Mouse (Mus musculus) layer of hippocampus, adult 9-11 months (tissue): Measurements from ENCODE around the gene Mafb.

Experiments
- DNase-seq: peaks from one replicate; pipeline ENCODE4 v3.0.0; 2022

Gene Mafb

DNA sequence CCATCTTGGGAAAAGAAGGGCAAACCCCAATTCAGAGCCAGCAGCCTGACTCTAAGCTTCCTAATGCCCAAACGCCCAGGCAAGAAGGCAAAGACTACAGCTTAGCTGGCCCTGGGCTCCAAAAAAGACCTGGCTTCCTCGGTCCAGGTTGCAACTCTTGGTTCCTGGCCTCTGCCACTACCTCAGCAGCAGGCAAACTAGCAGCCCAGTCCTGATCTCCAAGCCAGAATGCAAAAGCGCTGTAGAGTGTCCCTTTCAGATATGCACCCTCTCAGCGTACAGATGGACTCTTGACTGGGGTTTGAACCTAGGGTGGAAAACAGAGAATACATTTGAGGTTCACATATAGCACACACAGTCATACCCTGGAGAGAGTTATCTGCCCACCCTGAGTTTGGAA, 3.7 kb downstream of the Mafb start:
- no peak for DNase-seq

DNA sequence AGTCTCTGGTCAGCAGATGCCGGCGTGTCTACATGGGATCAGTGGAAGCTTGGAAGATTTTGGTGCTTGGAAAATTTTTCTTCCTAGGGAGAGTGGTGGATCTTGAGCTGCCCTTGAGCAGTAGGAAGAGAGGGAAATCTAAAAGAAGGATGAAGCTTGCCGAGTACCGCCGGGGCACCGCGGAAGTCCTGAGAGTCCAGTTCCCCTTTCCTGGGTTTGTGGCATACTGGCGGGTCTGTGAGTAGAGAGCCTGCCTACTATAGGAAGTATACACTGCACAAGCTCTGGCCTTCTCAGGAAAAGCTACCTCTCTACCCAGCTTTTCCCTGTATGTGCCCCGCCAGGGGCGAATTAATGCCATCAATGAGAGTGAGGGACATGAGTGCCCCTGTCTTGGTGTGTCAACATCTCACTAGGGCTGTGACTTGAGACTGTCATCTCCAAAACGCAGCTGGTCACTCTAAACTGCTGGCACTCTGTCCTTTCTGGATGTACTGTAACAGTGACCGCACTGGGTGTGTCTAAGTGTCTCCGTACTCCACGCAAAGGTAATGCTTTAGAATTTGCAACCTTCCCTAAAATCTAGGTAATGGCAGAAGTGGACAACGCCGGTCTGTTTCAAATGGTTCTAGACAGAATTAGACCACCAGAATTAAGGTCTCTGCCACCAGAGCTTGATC, 5.3 kb downstream of the Mafb start:
- DNase-seq: peak; percentile 42

DNA sequence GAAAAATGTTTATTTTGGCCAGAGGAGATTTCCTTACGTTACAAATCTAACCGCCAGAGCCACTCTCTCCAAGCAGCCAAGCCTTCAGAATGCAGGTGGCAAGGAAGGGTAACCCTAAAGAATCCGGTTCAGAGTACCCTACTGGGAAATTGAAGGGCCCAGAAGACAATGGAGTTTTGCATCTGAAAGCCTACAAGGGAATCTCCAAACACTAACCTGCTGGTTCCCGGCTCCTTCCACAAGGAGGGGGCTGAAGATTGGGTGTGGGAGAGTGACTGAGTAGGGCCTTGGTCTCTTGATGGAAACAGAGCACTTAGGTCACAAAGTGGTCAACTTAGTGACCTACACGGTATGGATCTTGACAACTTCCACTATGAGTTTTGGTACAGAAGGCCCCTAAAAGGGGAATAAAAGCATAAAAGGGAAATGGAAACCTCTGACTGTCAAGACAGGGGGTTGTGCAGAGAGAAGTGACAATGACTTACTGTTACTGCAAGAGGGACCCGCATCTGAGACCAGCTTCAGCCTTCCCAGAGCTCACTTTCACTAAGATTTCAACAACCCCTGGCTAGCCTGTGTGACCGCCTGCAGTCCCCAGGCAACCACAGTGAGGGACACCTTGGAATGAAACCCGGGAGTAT, 6.5 kb downstream of the Mafb start:
- DNase-seq: no peak

DNA sequence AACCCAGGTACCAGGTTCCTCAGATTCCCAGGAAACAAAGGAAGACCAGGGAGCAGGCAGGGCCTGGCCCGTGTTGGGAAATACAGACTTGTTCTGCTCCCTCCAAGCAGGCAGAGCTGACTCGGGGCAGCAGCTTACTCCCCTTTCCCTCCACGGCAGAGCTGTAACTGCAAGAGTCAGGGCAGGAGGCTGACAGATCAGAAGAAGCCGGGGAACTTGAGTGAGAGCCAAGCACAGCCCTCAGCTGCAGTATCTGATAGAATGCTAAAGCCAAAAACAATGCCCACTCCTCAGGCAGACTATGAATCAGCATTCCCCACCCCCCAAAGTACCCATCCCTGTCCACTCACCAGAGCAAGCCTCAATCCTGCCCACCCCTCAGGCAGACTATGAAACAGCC, 8.0 kb downstream of the Mafb start:
- no peak for DNase-seq

DNA sequence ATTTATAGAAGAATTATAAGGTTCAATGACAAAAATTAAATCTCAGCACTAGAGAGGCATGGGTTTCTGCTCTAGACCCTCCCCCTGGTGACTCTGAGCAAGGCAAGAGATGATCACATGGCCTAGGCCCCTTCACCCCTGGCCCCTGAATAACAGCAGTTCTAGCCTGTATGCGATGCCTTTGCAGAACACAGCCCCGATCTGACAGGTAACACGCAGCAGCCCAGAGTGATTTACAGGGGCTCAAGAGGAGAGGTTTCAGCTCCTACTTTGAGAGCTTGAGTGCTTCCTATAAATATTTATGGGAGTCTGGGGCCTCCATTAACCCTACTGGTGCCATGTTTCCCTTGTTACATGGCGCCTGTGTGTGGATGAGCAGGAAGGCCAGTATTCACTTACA, 9.4 kb downstream of the Mafb start:
- DNase-seq: no peak

DNA sequence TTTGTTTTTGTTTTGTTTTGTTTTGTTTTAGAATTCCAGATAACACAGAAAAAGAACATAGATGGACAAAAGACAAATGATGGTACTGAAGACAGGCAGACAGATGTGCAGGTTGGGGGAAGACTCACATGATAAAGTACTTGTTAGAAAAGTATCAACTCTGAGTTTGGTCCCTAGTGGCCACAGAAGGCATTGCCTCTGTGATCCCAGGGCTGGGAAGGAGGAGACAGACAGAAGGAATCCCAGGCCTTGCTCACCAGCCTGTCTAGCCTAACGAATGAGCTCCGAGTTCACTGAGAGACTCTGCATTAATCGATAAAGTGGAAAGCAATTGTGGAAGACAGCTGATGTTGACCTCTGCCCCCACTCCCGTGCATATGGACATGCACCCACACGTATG, 10.7 kb downstream of the Mafb start:
- DNase-seq: peak; percentile 13

DNA sequence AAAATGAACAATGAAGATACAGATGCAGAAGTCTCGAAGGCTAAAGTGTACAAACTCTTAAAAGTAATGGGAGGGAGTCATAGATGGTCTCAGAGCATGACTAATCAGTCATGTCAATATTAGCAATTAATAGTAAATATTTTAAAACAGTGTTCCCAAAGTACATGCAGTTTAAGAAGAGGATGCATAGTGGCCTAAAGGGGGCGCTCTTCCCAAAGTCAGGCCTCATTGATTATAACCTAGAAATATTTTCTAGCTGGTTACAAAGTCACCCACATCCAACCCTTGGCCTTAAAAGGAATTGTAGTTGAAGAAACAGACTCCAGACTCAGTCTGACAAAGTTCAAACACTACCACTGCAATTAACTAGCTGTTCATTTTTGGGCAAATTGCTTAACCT, 12.5 kb downstream of the Mafb start:
- DNase-seq: no peak

DNA sequence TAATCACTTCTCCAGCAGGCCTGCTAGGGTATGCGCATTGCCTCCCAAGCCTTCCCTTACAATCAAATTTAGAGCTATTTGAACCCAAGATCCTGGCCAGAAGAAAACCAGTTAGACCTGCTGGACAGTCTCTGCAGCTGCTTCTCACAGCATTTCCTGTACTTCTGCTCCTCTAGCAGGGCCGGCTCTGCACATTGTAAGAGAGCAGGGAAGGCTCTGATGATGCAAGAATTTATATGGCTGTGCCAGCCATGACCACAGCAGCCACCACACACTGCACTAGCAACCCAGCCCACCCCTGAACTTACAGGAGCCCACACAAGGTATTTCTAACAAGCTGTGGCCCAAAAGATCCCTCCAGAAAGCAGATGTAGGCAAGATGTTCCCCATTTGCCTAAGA, 13.3 kb downstream of the Mafb start:
- DNase-seq: peak; percentile 14

DNA sequence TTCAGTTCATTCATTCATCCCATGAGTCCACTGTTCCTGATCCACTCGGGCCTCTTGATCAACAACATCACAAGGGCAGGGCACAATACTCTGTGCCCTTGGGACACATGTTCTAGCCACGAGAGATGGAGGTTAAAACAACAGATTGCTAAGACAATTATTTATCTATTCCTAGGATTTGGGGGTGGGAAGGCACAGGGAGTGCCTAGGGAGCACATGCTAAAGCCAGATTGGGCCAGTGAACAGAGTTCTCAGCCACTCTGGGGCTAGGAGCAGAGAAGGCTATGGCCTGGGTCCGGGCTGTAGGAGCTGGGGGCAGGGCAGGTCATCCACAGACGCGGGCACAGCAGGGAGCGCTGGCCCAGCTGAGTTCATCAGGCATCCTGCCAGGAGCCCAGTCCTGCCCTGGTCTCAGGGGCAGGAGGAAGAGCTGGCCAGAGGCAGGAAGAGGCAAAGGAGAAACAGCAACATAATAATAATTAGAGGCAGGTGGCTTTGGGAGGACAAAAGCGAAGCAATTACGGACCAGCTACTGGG, 15.8 kb downstream of the Mafb start:
- DNase-seq: no peak

DNA sequence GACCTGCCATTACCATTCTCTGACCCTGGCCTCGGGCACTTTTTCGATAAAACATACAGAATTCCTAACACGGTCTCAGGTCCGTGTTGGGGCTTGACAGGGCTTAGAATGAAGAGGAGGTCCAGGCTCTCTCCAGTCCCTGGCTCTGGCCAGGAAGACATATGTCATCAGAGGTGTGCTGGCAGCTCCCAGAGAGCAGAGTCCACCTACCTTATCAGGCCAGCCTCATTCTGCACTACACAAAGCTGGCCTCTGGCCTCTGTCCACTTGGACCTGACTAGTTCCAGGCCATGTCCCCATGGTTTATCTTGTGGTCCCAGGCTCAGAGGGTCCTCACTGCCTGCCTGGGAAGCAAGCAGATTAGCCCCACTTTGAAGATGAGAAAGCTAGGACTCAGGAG, 17.3 kb downstream of the Mafb start:
- DNase-seq: no peak

DNA sequence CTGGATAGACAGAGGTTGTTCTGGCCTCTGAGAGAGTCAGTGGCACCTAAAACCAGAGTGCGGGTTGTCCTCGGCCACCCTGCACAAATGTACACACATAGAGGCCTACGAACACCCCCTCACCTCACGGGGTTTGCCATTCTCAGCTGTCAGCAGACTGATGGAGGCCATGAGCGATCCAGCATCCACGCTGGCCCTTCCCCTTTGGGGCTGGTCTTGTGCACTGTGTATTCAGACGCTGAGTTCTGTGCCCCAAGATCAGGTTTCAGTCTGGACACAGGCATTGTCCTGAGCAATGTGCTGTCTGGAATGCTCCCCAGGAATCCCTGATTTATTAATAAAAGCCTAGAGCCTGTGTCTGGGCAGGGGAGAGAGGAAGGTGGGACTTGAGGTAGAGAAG, 18.1 kb downstream of the Mafb start:
- DNase-seq: no peak

DNA sequence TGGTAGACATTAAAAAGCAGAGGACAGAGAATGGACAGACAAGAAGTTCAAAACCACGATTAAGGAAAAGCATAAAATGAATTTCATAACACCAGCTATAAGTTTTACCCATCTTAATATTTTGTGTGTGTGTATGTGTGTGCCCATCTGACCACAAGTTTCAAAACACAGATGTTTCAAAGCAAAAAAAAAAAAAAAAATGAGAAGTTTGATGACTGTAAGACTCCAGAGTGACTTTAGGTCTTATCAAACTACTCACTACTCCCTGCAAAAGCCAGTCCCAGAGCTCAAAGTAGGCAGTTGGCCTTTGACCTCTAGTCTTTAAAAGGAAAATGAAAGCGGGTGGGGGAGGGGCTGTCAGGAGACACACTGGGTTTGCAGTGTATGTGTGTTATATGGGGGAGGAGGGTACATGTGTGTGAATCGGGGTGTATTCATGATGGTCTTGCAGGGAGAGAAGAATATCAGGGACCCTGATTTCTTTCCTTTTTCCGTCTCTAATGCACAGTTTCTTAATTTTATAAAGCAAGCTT, 18.7 kb downstream of the Mafb start:
- DNase-seq: no peak

DNA sequence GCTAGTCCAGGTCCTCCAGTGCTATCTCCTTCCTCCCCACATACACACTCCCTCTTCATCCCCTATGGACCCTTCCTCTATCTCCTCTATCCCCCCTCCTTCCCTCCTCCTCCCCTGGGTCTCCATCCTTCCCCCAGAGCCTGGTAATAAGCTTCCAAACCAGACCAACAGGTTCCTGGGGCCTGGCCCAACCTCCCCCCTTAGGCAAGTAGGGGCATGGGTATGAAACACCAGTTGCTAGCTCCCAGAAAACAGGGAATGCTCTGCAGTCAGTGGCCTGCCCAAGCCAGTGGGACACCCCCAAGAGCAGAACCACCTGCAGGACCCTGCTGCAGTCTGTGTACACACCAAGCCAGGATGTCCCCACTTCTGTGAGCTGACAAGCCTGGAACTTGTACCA, 21.2 kb downstream of the Mafb start:
- no peak for DNase-seq

DNA sequence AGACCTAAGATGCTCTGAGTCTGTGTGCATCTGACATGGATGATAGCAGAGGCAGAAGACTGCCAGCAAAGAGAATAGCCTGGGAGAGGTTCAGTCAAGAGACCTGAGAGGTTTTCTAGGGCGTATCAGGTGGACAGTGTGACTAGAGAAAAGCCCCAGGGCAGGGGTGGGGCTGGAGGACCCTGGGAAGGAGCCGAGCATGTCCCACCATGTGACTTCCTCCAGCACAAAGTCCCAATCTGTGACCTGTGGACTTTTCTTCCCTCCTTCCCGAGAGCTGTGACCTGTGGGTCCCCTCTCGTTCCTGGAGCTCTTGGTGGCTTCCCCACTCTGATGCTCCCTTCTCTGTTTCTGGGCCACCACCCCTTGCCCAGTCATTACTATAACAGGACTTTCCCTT, 26.7 kb downstream of the Mafb start:
- DNase-seq: no peak

DNA sequence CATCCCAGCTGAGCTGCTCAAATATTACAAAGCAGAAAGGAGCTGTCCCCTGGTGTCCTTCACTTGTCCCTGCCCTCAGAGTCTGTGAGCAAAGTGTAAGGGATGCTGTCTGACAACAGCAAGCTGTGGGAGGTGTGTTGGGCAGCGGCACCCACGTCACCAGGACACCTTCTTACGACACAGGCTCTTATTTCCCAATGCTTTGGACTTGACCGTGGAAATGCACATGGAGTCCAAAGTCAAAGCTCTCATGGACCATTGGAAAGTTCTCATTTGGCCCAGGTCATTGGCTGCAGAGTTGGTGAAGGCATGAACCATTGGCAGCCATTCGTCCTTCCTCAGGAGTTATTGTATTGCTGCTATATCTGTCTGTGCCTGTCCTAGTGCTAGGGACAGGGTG, 27.3 kb downstream of the Mafb start:
- DNase-seq: no peak

DNA sequence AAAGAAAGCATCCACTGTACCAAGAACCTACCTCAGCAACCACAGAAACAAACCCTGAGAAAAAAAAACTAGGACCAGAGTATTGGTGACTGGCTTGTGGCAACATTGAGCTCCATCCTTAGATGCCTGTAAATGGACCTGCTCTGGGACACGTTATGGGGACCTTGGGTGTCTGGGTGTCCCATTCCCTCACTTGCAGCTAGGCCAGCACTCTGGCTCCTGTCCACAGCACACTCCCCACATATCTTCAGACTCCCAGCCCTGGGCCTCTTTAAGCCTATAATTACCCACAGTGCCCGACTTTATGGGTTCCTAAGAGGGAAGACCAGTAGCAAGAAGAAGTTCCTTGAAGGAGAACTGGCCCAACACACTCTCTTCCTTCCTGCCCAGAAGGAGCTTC, 30.8 kb downstream of the Mafb start:
- no peak for DNase-seq

DNA sequence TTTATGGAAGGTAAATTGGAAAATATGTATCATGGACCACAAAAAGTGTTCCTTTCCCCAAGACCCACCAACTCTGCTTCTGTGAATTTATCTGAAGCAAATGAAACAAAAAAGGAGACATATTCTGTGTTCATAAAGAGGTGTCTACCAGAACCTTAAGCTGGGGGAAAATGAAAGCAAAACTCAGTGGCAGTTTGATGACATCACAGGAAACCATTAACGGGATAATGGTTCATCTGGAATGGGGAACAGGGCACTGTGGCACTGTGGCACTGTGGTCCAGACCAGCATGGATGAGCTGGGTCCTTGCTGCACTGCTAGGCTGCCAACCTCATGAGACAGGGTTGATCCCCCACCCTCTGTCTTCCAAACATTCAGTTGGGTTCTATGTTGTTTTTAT, 31.8 kb downstream of the Mafb start:
- DNase-seq: no peak

DNA sequence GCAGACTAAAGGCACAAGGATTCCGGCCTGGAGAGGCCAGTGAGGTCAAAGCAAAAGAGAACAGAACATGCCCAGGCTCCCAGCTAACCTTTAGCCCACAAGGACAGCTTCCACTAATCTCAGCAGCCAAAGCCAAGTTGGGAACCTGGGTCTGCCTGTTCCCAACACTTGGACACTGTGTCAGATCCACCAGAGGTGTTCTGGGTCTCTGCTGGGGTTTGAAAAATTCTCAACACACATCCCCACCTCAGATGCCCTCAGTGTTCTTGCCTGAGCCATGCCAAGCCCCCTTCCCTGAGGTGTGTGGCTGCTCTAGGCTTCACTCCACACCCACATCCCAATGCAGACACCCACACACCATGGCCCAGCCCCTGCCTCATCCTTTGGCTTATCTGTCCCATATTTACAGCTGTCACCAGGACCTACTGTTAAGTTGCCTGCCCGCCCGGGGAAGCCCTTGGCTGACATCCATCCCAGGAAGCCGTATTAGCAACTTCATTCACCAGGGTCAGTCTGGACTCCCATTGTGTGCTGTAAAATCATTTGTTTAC, 32.7 kb downstream of the Mafb start, which contains the start of gene Gm826:
Gene Gm826, minus strand, starts transcription at position 52 of the 551 bp plus-strand sequence.
- DNase-seq: no peak

DNA sequence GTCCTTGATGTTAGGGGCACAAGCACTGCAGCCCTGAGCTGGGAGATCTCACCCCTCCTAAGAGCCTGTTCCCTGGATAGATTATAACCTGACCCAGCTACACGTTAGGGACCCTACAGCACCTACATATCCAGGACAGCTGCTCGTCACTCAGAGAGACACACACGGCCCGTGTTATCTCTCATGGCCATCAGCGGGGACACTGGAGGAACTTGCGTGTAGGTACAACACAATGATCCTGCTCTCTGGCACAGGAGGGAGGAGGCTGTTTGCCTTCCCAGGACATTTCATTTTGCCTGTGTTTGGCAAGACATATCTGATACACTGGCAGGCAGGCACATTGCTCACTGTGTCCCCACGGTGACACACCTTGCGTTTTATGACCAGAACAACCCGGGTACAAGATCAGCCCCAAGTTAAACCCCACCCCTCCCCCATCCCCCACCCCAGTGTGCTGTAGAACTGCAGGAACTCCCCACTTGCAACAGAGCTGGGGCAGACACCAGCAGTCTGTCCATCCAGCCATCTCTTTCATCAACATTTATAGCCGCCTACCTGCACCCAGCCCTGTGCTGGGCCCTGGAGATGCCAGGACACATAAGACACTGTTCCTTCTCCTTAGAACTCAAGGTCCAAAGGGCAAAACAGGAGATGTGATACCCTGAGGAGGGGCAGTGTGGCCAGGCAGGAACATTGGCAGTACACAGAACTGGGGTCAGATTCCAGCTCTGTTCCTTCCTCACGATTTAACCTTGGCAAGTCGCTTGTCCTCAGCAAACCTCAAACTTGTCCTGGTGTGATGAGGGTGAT, 34.1 kb downstream of the Mafb start:
- DNase-seq: no peak

DNA sequence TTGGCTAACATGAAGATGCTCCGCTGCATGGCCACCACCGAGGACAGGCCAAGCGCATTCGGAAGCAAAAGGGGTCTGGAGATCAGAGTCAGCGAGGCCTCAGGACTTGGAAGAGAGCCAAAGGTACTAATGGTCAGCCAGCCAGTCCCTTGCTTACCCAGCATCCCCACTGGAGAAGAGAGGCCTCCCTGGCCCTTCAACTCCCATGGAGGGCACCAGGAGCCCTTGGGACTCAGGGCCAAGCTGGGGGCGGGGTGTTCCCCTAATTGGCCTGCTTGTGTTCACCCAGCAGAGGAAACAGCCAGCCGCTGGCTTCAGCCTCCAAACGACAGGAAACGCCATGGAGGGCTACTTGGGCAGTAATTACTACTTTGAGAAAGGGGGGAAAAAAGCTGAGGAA, 38.0 kb downstream of the Mafb start:
- no peak for DNase-seq

DNA sequence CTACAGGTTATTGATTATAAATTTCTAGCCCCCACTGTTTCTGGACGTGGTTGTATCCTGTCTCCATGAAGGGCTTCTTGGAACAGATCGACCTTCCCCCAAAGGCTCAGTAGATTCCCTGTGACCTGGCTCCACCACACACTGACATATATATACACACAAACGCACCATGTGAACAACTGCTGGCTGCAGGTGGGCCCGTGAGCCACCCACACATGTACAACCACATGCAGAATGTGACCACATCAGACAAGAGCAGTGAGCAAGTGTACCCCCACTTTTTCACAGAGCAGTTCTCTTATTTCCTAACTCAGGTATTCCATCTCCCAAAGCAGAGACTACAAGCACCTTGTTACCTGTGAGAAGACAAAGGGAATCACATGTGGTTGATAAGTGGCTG, 39.1 kb downstream of the Mafb start:
- no peak for DNase-seq

DNA sequence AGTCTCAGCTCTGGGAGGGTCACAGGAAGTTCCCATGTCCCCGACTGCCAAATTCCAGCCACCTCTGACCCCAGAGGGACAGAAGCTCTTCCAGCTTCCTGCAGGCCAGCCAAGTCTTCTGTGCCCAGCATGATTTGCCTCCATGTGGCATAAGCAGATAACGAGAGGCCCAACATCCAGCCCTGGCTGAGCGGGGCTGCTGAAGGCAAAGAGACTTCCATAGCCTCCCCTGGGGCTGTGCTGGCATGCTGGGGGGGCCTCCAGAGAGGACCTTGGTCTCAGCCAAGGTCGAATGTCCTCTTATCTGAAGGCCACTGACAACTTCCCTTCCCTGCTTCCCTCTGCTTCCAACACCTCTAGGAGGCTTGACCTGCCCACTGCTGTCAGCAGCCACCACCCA, 39.7 kb downstream of the Mafb start:
- no peak for DNase-seq

DNA sequence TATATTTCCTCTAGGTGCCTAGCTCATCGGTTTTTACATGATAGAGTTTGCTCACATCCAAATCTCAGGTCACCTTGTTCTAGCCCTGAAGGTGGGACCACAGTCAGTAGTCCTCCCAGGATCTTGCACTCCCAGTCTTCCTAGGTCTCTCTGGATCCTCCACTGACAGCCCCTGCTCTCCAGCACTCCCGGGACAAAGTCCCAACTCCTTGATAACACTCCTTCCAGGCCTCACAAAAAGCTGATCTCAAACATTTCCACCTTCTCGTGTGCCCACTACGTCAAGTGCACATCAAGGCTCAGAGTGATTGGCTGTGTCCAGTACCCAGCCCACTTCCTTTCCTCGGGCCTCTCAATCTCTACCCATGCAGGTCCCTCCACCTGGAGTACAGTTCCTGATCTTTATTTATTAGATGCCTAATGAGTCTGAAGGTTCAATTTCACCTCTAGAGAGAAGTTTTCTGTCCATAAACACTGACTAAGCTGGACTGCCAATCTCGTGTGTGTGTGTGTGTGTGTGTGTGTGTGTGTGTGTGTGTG, 41.7 kb downstream of the Mafb start:
- DNase-seq: no peak
